Mouse (Mus musculus) duodenum, adult 2 months (tissue): ENCODE measurements around the gene Sphk1. TPM values are rescaled to one million over a fixed set of nuclear protein-coding genes. Genes with fewer than 3 reads are reported as not detected.

ENCODE experiments used
- polyA plus RNA-seq: library from polyadenylated mRNA; depleted of rRNA; stranded (reverse); fragments of >200 nt; gene quantifications from 2 replicates; pipeline ENCODE4 v1.2.3, GENCODE M21; 2012; ENCODE audit warnings: low replicate concordance; rRNA removed

Gene Sphk1
- polyA plus RNA-seq = 28.5 and 50.1 TPM in 2 replicates

DNA sequence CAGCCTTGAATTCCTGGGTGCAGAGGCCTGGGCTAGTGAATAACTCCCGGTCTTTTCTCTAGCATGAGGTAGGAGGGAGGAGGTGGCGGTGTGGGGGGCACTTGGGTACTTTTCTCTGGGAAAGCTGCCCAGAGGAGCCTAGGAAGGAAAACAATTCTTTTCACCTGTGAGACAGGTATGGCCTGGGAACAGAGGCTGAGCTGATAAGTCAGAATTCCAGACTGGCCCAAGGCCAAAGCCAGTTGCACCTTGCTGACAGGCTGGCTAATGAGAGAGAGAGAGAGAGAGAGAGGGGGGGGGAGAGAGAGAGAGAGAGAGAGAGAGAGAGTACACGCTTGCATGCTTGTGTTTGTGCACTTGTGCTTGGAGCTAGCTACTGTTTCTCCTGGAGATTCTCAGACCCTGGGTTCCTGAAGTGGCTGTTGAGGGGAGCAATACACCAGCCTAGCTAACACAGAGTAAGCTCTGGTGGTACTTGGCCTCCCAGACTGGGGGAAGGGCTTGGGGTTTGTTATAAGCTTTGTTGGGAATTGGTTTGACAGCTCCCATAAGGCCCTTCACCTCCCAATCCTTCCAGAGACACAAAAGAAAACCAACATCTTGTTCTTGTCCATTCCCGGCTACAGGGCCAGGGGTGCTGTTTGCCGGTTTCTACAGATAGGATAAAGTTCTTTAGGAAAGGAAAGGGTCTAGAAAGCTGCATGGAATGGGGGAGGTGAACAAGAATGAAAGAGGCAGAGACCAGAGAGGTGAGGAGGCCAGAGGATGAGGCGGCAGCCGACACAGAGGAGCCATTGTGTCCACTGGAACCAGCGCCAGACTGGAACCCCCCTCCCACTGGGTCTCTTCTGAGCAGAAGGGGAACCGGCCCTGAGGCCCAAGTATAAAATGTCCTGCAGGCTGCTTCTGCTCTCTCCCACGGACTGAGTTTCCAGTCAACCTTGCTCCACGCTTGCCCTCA lies at the start of gene Sphk1:
Gene Sphk1, plus strand, starts transcription at position 739 of the 961 bp plus-strand sequence.

GRCm38 (mm10) chr11:116493795-116494252 lies 36.9 kb upstream of the Sphk1 start, which contains the start of gene Prpsap1:
TSS of gene Prpsap1 (minus strand) at chr11:116494202.

DNA sequence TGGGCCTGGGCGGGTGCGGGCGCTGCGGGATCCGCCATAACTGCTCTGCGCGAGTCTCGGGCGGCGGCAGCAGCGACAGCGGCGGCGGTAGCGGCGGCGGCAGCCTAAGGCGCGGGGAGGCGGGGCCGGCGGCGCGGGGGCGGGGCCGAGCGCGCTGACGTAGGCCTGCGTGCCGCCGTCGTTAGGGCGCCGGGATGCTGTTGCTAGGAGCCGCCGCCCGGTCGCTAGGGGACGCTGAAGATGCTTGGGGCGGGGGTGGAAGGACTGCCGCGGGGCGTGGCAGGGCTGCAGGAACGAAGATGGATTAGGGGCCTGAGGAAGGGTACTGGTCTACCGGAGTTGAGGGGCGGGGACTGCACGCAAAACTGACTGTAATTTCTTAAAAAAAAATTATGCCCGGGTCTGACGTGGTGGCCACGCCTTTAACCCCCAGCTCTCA lies 50.7 kb downstream of the Sphk1 start, which contains the start of gene Ube2o:
Gene Ube2o, minus strand, starts transcription at position 72 of the 439 bp plus-strand sequence.

Other genes with a start within 250 kb of the Sphk1 start
- gene Galr2, start 250.0 kb upstream of the Sphk1 start, polyA plus RNA-seq = 4.7 and 14.9 TPM in 2 replicates
- gene Exoc7, start 223.7 kb upstream of the Sphk1 start, polyA plus RNA-seq = 12.6 and 16.3 TPM in 2 replicates
- gene Foxj1, start 195.5 kb upstream of the Sphk1 start, polyA plus RNA-seq = 0.15 and 0.22 TPM in 2 replicates
- 1.9 and 2.1 TPM in 2 replicates for gene Rnf157, start 117.9 kb upstream of the Sphk1 start, polyA plus RNA-seq
- gene Ubald2, start 96.8 kb upstream of the Sphk1 start, polyA plus RNA-seq = 255 and 734 TPM in 2 replicates
- gene Qrich2, start 64.7 kb upstream of the Sphk1 start, polyA plus RNA-seq = 0.11 and 0.49 TPM in 2 replicates
- gene Prpsap1, start 36.7 kb upstream of the Sphk1 start, polyA plus RNA-seq = 640 and 1,209 TPM in 2 replicates
- 8.6 and 9.5 TPM in 2 replicates for gene Ube2o, start 50.5 kb downstream of the Sphk1 start, polyA plus RNA-seq
- gene Aanat, start 55.5 kb downstream of the Sphk1 start, polyA plus RNA-seq = not detected in 2 replicates
- gene Rhbdf2, start 96.1 kb downstream of the Sphk1 start, polyA plus RNA-seq = 42.6 and 44.9 TPM in 2 replicates
- gene Prcd, start 122.6 kb downstream of the Sphk1 start, polyA plus RNA-seq = 1.4 TPM in 1 of 2 replicates, not detected in the other
- 25.9 and 31.4 TPM in 2 replicates for gene Cygb, start 123.4 kb downstream of the Sphk1 start, polyA plus RNA-seq
- gene St6galnac1, start 244.6 kb downstream of the Sphk1 start, polyA plus RNA-seq = 1.5 and 5.1 TPM in 2 replicates